Mouse (Mus musculus): ENCODE results near the gene 7530416G11Rik. TPM values are rescaled to one million over a fixed set of nuclear protein-coding genes. Genes with fewer than 3 reads are reported as not detected.

The 7530416G11Rik gene
- polyA plus RNA-seq, 1 experiment from 2014 or later, result not detected

- Histone ChIP-seq H3K4me3 (no peak overlapping the region), H3K27me3 (replicated peaks) (no peaks in the 10 kb centered on the region), H3K4me1 (no peaks in the 10 kb centered on the region), H3K27ac (no peak overlapping the region), H3K9ac (no peak overlapping the region), H3K36me3 (no peaks in the 10 kb centered on the region), H3K4me2 (no peak overlapping the region), H3K9me3 (replicated peaks) (no peaks in the 10 kb centered on the region)
- no peak for ATAC-seq
- WGBS (ENCODE audit: insufficient replicate concordance), result 64% methylated on average over 32 of the region's 32 CpGs
Observed at GRCm38 (mm10) chr15:85507370-85508014, 4.5 kb upstream of the 7530416G11Rik start.

DNA sequence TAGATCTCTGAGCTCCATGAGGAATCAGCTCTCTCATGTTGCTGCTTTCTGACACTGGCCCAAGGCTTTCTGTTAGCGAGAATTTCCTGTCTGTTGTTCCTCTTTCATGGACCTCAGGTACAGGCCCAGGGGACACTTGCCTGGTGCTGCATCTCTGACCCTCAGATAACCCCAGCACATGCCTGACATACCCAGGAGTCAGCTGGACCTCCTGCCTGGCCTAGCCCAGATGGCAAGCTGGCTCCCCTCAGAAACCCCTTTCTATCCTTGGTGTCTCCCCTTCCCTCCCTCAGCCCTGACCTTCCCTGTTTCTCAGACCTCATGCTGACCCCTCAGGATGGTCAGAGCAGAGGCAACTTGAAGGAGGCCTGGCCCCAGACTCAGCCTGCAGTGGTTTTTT is 3.7 kb upstream of the 7530416G11Rik start:
- H3K36me3 ChIP-seq, result no peaks in the 10 kb centered on the region
- H3K4me3 ChIP-seq, result no peak overlapping the region
- ATAC-seq, result no peak
- no peaks in the 10 kb centered on the region for H3K27me3 ChIP-seq (replicated peaks)
- H3K27ac ChIP-seq, result no peak overlapping the region
- no peak overlapping the region for H3K9ac ChIP-seq
- 7% methylated on average over 1 of the region's 1 CpGs for WGBS (ENCODE audit: insufficient replicate concordance)
- no peaks in the 10 kb centered on the region for H3K4me1 ChIP-seq
- H3K9me3 ChIP-seq (replicated peaks), result no peaks in the 10 kb centered on the region
- no peak overlapping the region for H3K4me2 ChIP-seq

DNA sequence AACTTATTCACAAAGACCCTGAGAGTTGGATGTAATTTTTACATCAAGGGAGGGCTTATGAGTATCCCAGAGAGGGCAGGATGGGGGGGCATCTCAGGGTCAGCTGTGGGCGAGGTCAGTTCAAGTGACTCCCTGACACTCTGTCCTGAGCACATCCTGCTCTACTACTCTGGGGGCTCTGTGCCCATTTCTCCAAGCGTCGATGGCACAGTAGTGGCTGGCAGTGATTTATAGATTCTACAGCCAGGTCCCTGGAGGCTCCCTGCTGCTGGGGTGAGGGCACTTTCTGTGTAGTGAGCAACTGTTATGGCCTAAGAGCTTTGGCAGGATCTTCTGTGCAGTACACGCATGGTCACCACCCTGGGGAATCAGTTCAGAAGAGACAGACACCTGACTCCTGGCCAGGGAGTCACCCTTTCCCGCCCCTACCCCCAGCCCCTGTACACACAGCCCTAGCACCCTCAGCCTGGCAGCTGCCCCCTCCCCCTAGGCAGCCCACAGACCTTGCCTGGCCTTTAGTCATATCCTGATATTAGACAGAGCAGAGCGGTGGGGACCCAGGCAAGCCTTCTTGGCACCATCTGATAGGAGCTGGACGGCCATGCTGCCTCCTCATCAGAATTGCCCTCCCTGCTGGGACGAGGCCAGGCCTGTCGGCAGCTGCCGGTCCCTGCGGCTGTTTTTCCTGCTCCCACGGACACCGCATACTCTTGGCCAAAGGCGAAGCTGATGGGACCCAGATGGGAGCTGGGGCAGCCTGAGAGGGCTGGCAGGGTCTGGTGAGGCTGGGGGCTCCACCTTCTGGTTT is 2.3 kb upstream of the 7530416G11Rik start:
- Histone ChIP-seq H3K27me3 (replicated peaks) (no peaks in the 10 kb centered on the region), H3K27ac (no peak overlapping the region), H3K9me3 (replicated peaks) (no peaks in the 10 kb centered on the region), H3K36me3 (no peaks in the 10 kb centered on the region), H3K4me2 (no peak overlapping the region), H3K9ac (no peak overlapping the region), H3K4me3 (no peak overlapping the region), H3K4me1 (no peaks in the 10 kb centered on the region)
- no peak for ATAC-seq
- 63% methylated on average over 14 of the region's 14 CpGs for WGBS (ENCODE audit: insufficient replicate concordance)

GRCm38 (mm10) chr15:85500267-85500666 is 2.8 kb downstream of the 7530416G11Rik start:
- no peaks in the 10 kb centered on the region for H3K36me3 ChIP-seq
- H3K9ac ChIP-seq, result no peak overlapping the region
- 79% methylated on average over 10 of the region's 10 CpGs for WGBS (ENCODE audit: insufficient replicate concordance)
- no peak overlapping the region for H3K4me3 ChIP-seq
- H3K27me3 ChIP-seq (replicated peaks), result peaks cover 38% of the 10 kb centered on the region
- H3K4me2 ChIP-seq, result no peak overlapping the region
- no peaks in the 10 kb centered on the region for H3K9me3 ChIP-seq (replicated peaks)
- no peaks in the 10 kb centered on the region for H3K4me1 ChIP-seq
- no peak overlapping the region for H3K27ac ChIP-seq
- no peak for ATAC-seq

DNA sequence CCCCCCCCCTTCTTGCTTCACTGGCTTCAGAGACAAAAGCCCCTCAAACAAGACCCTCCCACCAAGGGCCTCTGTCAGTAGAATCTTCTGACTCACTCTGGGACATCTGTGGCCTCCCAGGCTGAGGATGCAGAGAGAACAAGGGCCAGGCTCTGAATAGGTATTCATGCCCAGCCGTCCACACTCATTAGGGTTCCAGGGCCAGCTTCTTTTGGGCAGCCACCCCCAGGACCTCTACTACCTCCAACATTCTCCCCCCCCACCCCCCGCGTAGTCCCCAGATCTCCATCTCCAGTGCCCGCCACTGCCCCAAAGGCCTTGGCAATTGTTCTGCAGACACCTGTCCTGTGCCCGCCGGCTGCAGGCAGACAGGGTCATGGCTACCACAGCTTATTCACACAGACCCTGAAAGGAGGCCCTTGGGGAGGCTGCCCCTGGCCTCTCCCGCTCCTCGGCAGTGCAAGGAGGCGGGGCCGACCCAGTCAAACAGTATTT is 5.0 kb downstream of the 7530416G11Rik start:
- 60% methylated on average over 10 of the region's 10 CpGs for WGBS (ENCODE audit: insufficient replicate concordance)
- H3K4me3 ChIP-seq, result no peak overlapping the region
- no peak for ATAC-seq
- H3K9ac ChIP-seq, result no peak overlapping the region
- H3K9me3 ChIP-seq (replicated peaks), result no peaks in the 10 kb centered on the region
- H3K36me3 ChIP-seq, result no peaks in the 10 kb centered on the region
- H3K27ac ChIP-seq, result no peak overlapping the region
- no peaks in the 10 kb centered on the region for H3K4me1 ChIP-seq
- peaks cover 60% of the 10 kb centered on the region for H3K27me3 ChIP-seq (replicated peaks)
- H3K4me2 ChIP-seq, result no peak overlapping the region

DNA sequence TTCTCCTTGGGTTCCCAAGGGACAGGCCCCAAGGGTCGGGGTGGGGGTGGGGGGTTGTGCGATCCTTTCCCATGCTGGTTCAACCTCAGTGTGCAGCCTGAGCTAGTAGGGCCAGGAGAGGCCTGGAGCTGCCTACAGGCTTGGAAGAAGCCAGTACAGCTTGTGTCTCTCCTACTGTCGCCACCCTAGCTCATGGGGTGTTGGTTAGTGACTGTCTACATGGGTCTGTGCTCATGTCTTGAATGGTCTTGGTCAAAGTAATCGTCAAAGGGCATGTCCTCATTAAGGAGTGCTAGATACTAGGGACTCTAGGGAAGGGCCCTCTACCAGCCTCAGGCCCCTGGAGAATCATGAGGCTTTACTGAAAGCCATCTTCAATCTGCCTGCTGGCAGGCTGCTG is 5.5 kb downstream of the 7530416G11Rik start:
- no peak overlapping the region for H3K4me2 ChIP-seq
- no peak overlapping the region for H3K9ac ChIP-seq
- H3K27me3 ChIP-seq (replicated peaks), result peaks cover 65% of the 10 kb centered on the region
- no peak overlapping the region for H3K4me3 ChIP-seq
- H3K4me1 ChIP-seq, result no peaks in the 10 kb centered on the region
- WGBS (ENCODE audit: insufficient replicate concordance), result 64% methylated on average over 4 of the region's 4 CpGs
- no peak for ATAC-seq
- H3K9me3 ChIP-seq (replicated peaks), result no peaks in the 10 kb centered on the region
- no peaks in the 10 kb centered on the region for H3K36me3 ChIP-seq
- no peak overlapping the region for H3K27ac ChIP-seq

GRCm38 (mm10) chr15:85494163-85494621 is 8.8 kb downstream of the 7530416G11Rik start:
- Histone ChIP-seq H3K9ac (no peak overlapping the region), H3K36me3 (no peaks in the 10 kb centered on the region), H3K9me3 (replicated peaks) (no peaks in the 10 kb centered on the region), H3K4me3 (no peak overlapping the region), H3K4me2 (no peak overlapping the region), H3K27me3 (replicated peaks) (peaks cover 89% of the 10 kb centered on the region), H3K27ac (no peak overlapping the region), H3K4me1 (no peaks in the 10 kb centered on the region)
- 7% methylated on average over 11 of the region's 11 CpGs for WGBS (ENCODE audit: insufficient replicate concordance)
- no peak for ATAC-seq

DNA sequence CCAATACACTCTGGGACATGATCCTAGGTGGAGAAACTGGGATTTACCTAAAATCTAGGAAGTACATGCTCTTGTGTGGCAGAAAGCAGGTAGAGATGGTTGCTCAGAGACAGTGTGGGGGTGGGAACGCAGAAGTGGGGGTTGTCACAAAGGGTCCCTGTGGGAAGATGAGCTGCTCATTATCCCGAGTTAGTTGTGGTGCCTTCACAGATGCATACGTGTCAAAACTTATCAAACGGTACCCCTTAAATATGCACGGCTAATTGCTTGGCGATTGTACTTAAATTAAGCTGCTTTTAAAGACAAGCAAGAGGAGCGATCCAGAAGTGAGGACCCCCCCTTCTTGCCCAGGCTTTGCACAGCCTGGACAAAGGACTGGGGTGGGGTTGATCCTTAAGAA is 13.3 kb downstream of the 7530416G11Rik start:
- Histone ChIP-seq H3K36me3 (no peaks in the 10 kb centered on the region), H3K9me3 (replicated peaks) (no peaks in the 10 kb centered on the region), H3K27ac (no peak overlapping the region), H3K4me3 (no peak overlapping the region), H3K9ac (no peak overlapping the region), H3K4me2 (no peak overlapping the region), H3K4me1 (no peaks in the 10 kb centered on the region), H3K27me3 (replicated peaks) (peaks cover 53% of the 10 kb centered on the region)
- 73% methylated on average over 7 of the region's 7 CpGs for WGBS (ENCODE audit: insufficient replicate concordance)
- no peak for ATAC-seq

DNA sequence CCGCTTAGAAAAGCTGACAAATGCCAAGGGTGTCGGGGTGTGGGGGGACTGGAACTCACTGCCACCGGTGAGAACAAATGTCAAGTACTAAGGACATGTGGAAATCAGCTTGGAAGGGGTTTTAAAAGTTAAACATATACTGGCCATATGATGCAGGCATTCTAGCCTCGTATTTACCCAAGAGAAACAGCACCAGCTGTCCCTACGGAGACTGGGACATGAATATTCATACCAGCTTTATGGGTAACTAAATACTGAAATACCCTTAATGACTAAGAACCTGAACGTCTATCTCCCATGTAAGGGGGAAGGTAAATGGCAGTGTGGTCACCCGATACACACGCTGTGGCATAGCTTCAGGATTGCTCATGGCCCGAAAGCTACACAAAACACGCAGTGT is 14.1 kb downstream of the 7530416G11Rik start:
- Histone ChIP-seq H3K9me3 (replicated peaks) (no peaks in the 10 kb centered on the region), H3K4me3 (no peak overlapping the region), H3K27ac (no peak overlapping the region), H3K4me1 (no peaks in the 10 kb centered on the region), H3K9ac (no peak overlapping the region), H3K27me3 (replicated peaks) (peaks cover 44% of the 10 kb centered on the region), H3K36me3 (no peaks in the 10 kb centered on the region), H3K4me2 (no peak overlapping the region)
- no peak for ATAC-seq
- WGBS (ENCODE audit: insufficient replicate concordance), result 68% methylated on average over 10 of the region's 10 CpGs

DNA sequence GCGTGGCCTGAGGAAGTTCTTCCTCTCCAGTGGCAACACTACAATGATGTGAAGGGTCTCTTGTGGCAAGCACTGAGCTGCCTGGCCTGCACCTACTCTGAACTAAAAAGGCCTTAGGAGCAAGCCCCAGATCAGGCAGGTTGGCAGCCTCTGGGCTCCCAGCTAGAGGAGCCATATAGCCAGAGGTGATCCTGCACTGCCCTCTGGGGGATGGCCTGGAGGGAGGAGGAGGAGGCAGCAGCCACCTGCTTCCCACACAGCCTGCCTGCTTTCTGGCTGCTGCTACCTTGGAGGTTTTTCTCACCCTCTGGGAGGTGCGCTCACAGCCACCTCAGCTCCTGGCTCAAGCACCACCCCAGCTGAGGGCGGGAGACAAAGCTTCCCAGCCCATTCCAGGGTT is 22.4 kb downstream of the 7530416G11Rik start:
- no peaks in the 10 kb centered on the region for H3K36me3 ChIP-seq
- H3K4me1 ChIP-seq, result no peaks in the 10 kb centered on the region
- H3K4me2 ChIP-seq, result no peak overlapping the region
- H3K4me3 ChIP-seq, result no peak overlapping the region
- 35% methylated on average over 3 of the region's 3 CpGs for WGBS (ENCODE audit: insufficient replicate concordance)
- no peak overlapping the region for H3K27ac ChIP-seq
- no peak overlapping the region for H3K9ac ChIP-seq
- H3K9me3 ChIP-seq (replicated peaks), result no peaks in the 10 kb centered on the region
- peaks cover 26% of the 10 kb centered on the region for H3K27me3 ChIP-seq (replicated peaks)
- no peak for ATAC-seq

GRCm38 (mm10) chr15:85479919-85480318 is 23.1 kb downstream of the 7530416G11Rik start:
- WGBS (ENCODE audit: insufficient replicate concordance), result 21% methylated on average over 5 of the region's 5 CpGs

GRCm38 (mm10) chr15:85479365-85479764 is 23.7 kb downstream of the 7530416G11Rik start:
- Histone ChIP-seq H3K9ac (no peak overlapping the region), H3K36me3 (no peaks in the 10 kb centered on the region), H3K4me2 (no peak overlapping the region), H3K27me3 (replicated peaks) (peaks cover 26% of the 10 kb centered on the region), H3K4me1 (no peaks in the 10 kb centered on the region), H3K9me3 (replicated peaks) (no peaks in the 10 kb centered on the region), H3K27ac (no peak overlapping the region), H3K4me3 (no peak overlapping the region)
- no peak for ATAC-seq
- 69% methylated on average over 12 of the region's 12 CpGs for WGBS (ENCODE audit: insufficient replicate concordance)

More at GRCm38 (mm10) chr15:85479919-85480318, 23.1 kb downstream of the 7530416G11Rik start:
- Histone ChIP-seq H3K4me3 (no peak overlapping the region), H3K9ac (no peak overlapping the region), H3K27me3 (replicated peaks) (peaks cover 26% of the 10 kb centered on the region), H3K4me2 (no peak overlapping the region), H3K9me3 (replicated peaks) (no peaks in the 10 kb centered on the region), H3K27ac (no peak overlapping the region), H3K36me3 (no peaks in the 10 kb centered on the region), H3K4me1 (no peaks in the 10 kb centered on the region)
- no peak for ATAC-seq
